Mouse (Mus musculus) spleen, adult 2 months (tissue): ENCODE data around the gene Fbxo7. TPM values are rescaled to one million over a fixed set of nuclear protein-coding genes. Genes with fewer than 3 reads are reported as not detected.

ENCODE experiments used
- DNase-seq, 2 experiments: peaks; one replicate each; pipeline versions ENCODE4 v3.0.0 to v3.0.0-alpha.2; 2012 to 2021; ENCODE audit warnings: low spot score in 2 of 2, low read depth in 1 of 2
- H3K27ac ChIP-seq: fragments of 200-500 bp; 2 replicates; pipeline ENCODE4 v1.5.1; 2012; ENCODE audit warnings: low read length, inconsistent platforms; ENCODE audit not compliant: insufficient read depth
- H3K27me3 ChIP-seq: fragments of 200-500 bp; 2 replicates; pipeline ENCODE4 v1.6.1; 2012; ENCODE audit warnings: mild to moderate bottlenecking, moderate library complexity, low read length, inconsistent platforms; ENCODE audit not compliant: control insufficient read depth, insufficient read depth
- H3K36me3 ChIP-seq: fragments of 200-500 bp; 2 replicates; pipeline ENCODE4 v1.6.1; 2012; ENCODE audit warnings: mild to moderate bottlenecking, low read length, inconsistent platforms; ENCODE audit not compliant: control insufficient read depth, insufficient read depth
- H3K4me1 ChIP-seq: fragments of 200-500 bp; 2 replicates; pipeline ENCODE4 v1.6.1; 2011; ENCODE audit warnings: inconsistent platforms; ENCODE audit not compliant: control insufficient read depth, insufficient read depth, insufficient read length
- H3K4me3 ChIP-seq: fragments of 200-500 bp; 2 replicates; pipeline ENCODE4 v1.5.1; 2011; ENCODE audit warnings: mild to moderate bottlenecking, inconsistent platforms; ENCODE audit not compliant: insufficient read depth, insufficient read length; ENCODE audit errors: extremely low read depth
- CTCF ChIP-seq: fragments of 200-500 bp; IDR thresholded peaks from 2 replicates; pipeline ENCODE4 v1.5.1; 2011; ENCODE audit warnings: mild to moderate bottlenecking, inconsistent platforms; ENCODE audit not compliant: insufficient read depth, insufficient read length, insufficient replicate concordance; ENCODE audit errors: extremely low read depth
- POLR2A ChIP-seq: fragments of 200-500 bp; IDR thresholded peaks from 2 replicates; pipeline ENCODE4 v1.6.1; 2011; ENCODE audit warnings: low read depth, low read length, inconsistent platforms
- WGBS: fragments of 180-500 bp; shearing (Covaris S2); methylation state at CpG from one replicate; pipeline ENCODE4 v1.1.7; 2018; 5-methylcytosine and 5-hydroxymethylcytosine counted together
- polyA plus RNA-seq: library from polyadenylated mRNA; depleted of rRNA; stranded (reverse); fragments of >200 nt; gene quantifications from 2 replicates; pipeline ENCODE4 v1.2.3, GENCODE M21; 2012; rRNA removed

Gene Fbxo7
- polyA plus RNA-seq = 26.2 and 28.4 TPM in 2 replicates

GRCm38 (mm10) chr10:86021749-86022473, at the start of gene Fbxo7:
TSS of gene Fbxo7 (plus strand) at chr10:86021972.
- peak within 1 kb of the TSS; percentile 92 for H3K27ac ChIP-seq
- peaks cover 5% of the 10 kb centered on the region; the same call in 1 of the 2 replicates for H3K36me3 ChIP-seq
- H3K4me3 ChIP-seq = peak within 1 kb of the TSS; percentile 88
- WGBS = under 1% methylated on average over 82 of the region's 82 CpGs
- DNase-seq = peak; percentile 72 to 77
- TF ChIP-seq POLR2A (peak; percentile 6; the same call in 1 of the 2 replicates), CTCF (peak; percentile 96)
- no peaks in the 10 kb centered on the region for H3K4me1 ChIP-seq
- H3K27me3 ChIP-seq = no peaks in the 10 kb centered on the region

- TF ChIP-seq CTCF (no peak), POLR2A (no peak)
- no peaks in the 10 kb centered on the region for H3K27me3 ChIP-seq
- no peak overlapping the region for H3K4me3 ChIP-seq
- H3K36me3 ChIP-seq = no peaks in the 10 kb centered on the region
- no peaks in the 10 kb centered on the region for H3K4me1 ChIP-seq
- 89% methylated on average over 4 of the region's 4 CpGs for WGBS
- DNase-seq = no peak
- H3K27ac ChIP-seq = no peak overlapping the region
Measured at GRCm38 (mm10) chr10:85972915-85973314, 48.9 kb upstream of the Fbxo7 start.

GRCm38 (mm10) chr10:85989412-85990115, 32.2 kb upstream of the Fbxo7 start:
- no peak for DNase-seq
- no peaks in the 10 kb centered on the region for H3K27me3 ChIP-seq
- H3K27ac ChIP-seq = no peak overlapping the region
- TF ChIP-seq CTCF (no peak), POLR2A (no peak)
- no peak overlapping the region for H3K4me3 ChIP-seq
- no peaks in the 10 kb centered on the region for H3K4me1 ChIP-seq
- H3K36me3 ChIP-seq = no peaks in the 10 kb centered on the region
- 15% methylated on average over 6 of the region's 6 CpGs for WGBS

- TF ChIP-seq POLR2A (no peak), CTCF (no peak)
- Histone ChIP-seq H3K27me3 (no peaks in the 10 kb centered on the region), H3K4me1 (no peaks in the 10 kb centered on the region), H3K4me3 (no peak overlapping the region), H3K27ac (no peak overlapping the region), H3K36me3 (no peaks in the 10 kb centered on the region)
- DNase-seq = no peak
- WGBS = 21% methylated on average over 4 of the region's 4 CpGs
Measured at GRCm38 (mm10) chr10:85992412-85992811, 29.4 kb upstream of the Fbxo7 start.

GRCm38 (mm10) chr10:85993836-85994235, 27.9 kb upstream of the Fbxo7 start:
- TF ChIP-seq POLR2A = no peak
- no peak for TF ChIP-seq CTCF
- no peaks in the 10 kb centered on the region for H3K36me3 ChIP-seq
- no peak overlapping the region for H3K4me3 ChIP-seq
- no peaks in the 10 kb centered on the region for H3K27me3 ChIP-seq
- 94% methylated on average over 9 of the region's 9 CpGs for WGBS
- DNase-seq = no peak
- H3K4me1 ChIP-seq = no peaks in the 10 kb centered on the region
- H3K27ac ChIP-seq = no peak overlapping the region

- WGBS = 86% methylated on average over 5 of the region's 5 CpGs
- H3K4me1 ChIP-seq = no peaks in the 10 kb centered on the region
- no peak overlapping the region for H3K27ac ChIP-seq
- no peak for DNase-seq
- no peak overlapping the region for H3K4me3 ChIP-seq
- no peaks in the 10 kb centered on the region for H3K36me3 ChIP-seq
- TF ChIP-seq POLR2A (no peak), CTCF (no peak)
- H3K27me3 ChIP-seq = no peaks in the 10 kb centered on the region
Measured at GRCm38 (mm10) chr10:85994543-85995104, 27.1 kb upstream of the Fbxo7 start.
